Mouse (Mus musculus) midbrain, embryonic 11.5 days (tissue): Measurements from ENCODE around the gene Gm28230. TPM values are rescaled to one million over a fixed set of nuclear protein-coding genes. Genes with fewer than 3 reads are reported as not detected.

Experiments
- ATAC-seq: fragments of 200-750 bp; cut with Nextera tagmentation; 2 replicates; pipeline ENCODE4 v1.8.0; 2017; ENCODE audit warnings: moderate TSS enrichment, moderate library complexity; ENCODE audit not compliant: low FRiP score
- DNase-seq: peaks from one replicate; pipeline ENCODE4 v3.0.0; 2015; ENCODE audit warnings: low spot score; ENCODE audit errors: missing footprints
- H3K27ac ChIP-seq: fragments of 300-500 bp; sonication (generic); 2 replicates; pipeline ENCODE4 v1.5.1; 2014; ENCODE audit warnings: low read depth, low read length
- H3K27me3 ChIP-seq: fragments of 300-500 bp; sonication (generic); 2 replicates; pipeline ENCODE4 v1.6.1; 2014; ENCODE audit warnings: mild to moderate bottlenecking, low read length, moderate library complexity, mixed read lengths; ENCODE audit not compliant: control insufficient read depth, insufficient read depth
- H3K36me3 ChIP-seq: fragments of 300-500 bp; sonication (generic); 2 replicates; pipeline ENCODE4 v1.6.1; 2014; ENCODE audit warnings: mild to moderate bottlenecking, low read length, moderate library complexity, mixed read lengths; ENCODE audit not compliant: control insufficient read depth, insufficient read depth
- H3K4me1 ChIP-seq: fragments of 300-500 bp; sonication (generic); 2 replicates; pipeline ENCODE4 v1.6.1; 2014; ENCODE audit warnings: low read length; ENCODE audit not compliant: control insufficient read depth, insufficient read depth
- H3K4me2 ChIP-seq: fragments of 300-500 bp; sonication (generic); 2 replicates; pipeline ENCODE4 v1.6.1; 2014; ENCODE audit warnings: mild to moderate bottlenecking, moderate library complexity
- H3K4me3 ChIP-seq: fragments of 300-500 bp; sonication (generic); 2 replicates; pipeline ENCODE4 v1.5.1; 2014; ENCODE audit warnings: low read depth, low read length
- H3K9ac ChIP-seq: fragments of 300-500 bp; sonication (generic); 2 replicates; pipeline ENCODE4 v1.6.1; 2014; ENCODE audit warnings: low read length
- H3K9me3 ChIP-seq: fragments of 300-500 bp; sonication (generic); 2 replicates; pipeline ENCODE4 v1.6.1; 2016; ENCODE audit warnings: low read length; ENCODE audit not compliant: control insufficient read depth
- WGBS: fragments of 180-500 bp; shearing (Covaris S2); extraction: QIAGEN DNeasy Blood & Tissue Kit; methylation state at CpG from one replicate; pipeline ENCODE4 v1.1.7; 2014; 5-methylcytosine and 5-hydroxymethylcytosine counted together
- polyA plus RNA-seq: library from polyadenylated mRNA; unstranded; fragments of >200 nt; fragmentation: Nextera tagmentation; extraction: Ambion mirVana; gene quantifications from 2 replicates; pipeline ENCODE4 v1.2.1, GENCODE M21; 2014

Gene Gm28230
- polyA plus RNA-seq, 1 experiment from 2014 or later, result not detected

DNA sequence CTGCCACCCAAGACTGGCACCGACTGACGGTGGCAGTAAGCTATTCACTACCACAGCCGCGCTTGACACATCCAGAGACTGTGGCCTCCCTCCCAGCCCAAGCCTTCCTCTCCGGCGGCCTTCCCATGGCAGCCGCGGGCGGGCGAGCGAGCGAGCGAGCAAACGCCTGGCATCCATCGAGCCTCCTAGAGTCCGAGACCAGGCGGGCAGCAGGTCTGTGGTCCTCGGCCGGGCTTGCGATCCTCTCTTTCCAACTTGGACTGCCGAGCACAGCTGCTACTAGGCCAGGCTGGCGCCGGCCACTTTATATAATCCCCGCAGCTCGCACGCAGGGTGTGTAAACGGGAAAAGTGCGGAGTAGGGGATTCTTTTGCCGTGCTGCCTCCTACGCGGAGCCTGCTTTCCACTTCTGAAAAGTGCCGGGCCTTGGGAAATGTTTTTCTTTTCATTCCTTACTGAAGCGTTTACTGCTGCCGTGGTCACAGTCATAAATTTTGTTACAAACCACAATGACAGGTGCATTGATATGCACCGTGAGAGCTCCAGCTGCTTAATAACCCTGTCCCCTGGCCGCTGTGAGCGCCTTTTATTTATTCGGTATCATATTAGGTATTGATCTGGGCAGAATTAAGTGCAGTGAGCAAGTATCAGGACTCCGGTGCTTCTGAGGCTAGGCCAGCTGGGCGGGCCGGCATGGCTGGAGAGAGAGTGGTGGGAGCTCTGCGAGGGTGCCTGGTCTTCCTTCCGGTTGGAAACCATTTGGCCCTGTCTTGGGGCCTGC lies 14.0 kb downstream of the Gm28230 start:
- Histone ChIP-seq H3K4me3 (no peak overlapping the region), H3K9me3 (no peaks in the 10 kb centered on the region), H3K4me1 (peaks cover 2% of the 10 kb centered on the region; the same call in 1 of the 2 replicates), H3K27ac (no peak overlapping the region), H3K4me2 (no peak overlapping the region), H3K9ac (no peak overlapping the region), H3K27me3 (peaks cover 99% of the 10 kb centered on the region), H3K36me3 (no peaks in the 10 kb centered on the region)
- under 1% methylated on average over 43 of the region's 43 CpGs for WGBS
- ATAC-seq, result no peak
- DNase-seq, result peak; percentile 98

DNA sequence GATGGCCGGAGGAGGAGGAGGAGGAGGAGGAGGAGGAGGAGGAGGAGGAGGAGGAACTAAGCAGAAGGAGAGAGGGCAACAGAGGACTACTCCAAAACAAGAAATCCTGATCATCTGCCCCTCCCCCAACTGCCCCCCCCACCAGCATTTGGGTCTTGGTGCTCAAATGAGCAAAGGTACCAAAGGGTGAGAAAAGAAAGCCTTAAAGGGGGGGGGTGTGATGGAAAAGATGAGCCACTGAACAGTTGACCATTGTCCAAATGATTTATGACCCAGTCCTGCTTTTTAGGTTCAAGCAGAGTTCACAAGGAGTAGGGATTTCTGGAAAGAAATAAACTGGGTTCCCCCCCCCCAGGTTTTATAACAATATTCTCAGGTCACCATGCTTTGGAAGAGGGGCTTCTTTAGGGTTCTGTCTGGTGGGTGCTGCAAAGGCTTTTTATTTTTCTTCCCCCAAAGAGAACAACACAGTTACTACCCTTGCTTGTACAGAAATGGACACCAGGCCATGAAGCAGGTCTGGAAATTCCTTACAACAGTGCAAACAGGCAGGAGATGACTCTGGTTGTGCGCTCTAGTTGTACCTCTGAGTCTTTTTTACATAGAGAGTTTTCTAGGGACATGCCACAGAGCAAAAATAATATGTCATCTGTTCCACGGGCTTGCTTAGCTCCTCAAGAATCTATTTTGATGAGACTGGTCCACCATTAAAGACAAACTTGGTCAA lies 14.9 kb downstream of the Gm28230 start:
- DNase-seq, result peak; percentile 91
- H3K27ac ChIP-seq, result no peak overlapping the region
- no peak overlapping the region for H3K4me2 ChIP-seq
- no peak for ATAC-seq
- H3K4me1 ChIP-seq, result no peaks in the 10 kb centered on the region; the same call in 1 of the 2 replicates
- H3K4me3 ChIP-seq, result no peak overlapping the region
- peaks cover 99% of the 10 kb centered on the region for H3K27me3 ChIP-seq
- H3K9me3 ChIP-seq, result no peaks in the 10 kb centered on the region
- no peak overlapping the region for H3K9ac ChIP-seq
- H3K36me3 ChIP-seq, result no peaks in the 10 kb centered on the region
- 28% methylated on average over 2 of the region's 3 CpGs for WGBS

DNA sequence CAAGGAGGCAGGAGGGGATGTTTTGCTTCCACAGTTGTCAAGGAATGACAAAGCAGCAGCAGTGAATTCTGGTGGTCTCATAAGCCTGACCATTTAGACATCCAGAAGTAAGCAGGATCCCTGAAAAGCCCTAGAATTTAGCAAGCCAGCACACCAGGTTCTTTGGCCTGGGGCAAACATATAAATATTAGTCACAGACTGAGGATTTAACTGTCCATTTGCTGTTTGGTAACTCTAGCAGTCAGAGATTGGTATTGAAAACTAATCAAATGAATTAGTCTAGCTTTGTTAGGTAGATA lies 15.4 kb downstream of the Gm28230 start:
- Histone ChIP-seq H3K9me3 (no peaks in the 10 kb centered on the region), H3K9ac (no peak overlapping the region), H3K4me1 (no peaks in the 10 kb centered on the region; the same call in 1 of the 2 replicates), H3K27me3 (peaks cover 99% of the 10 kb centered on the region), H3K4me3 (no peak overlapping the region), H3K27ac (no peak overlapping the region), H3K36me3 (no peaks in the 10 kb centered on the region), H3K4me2 (no peak overlapping the region)
- DNase-seq (peak; percentile 90), ATAC-seq (no peak)

- H3K9me3 ChIP-seq, result no peaks in the 10 kb centered on the region
- WGBS, result 1% methylated on average over 6 of the region's 6 CpGs
- H3K4me2 ChIP-seq, result no peak overlapping the region
- ATAC-seq (no peak), DNase-seq (peak; percentile 92)
- H3K27ac ChIP-seq, result no peak overlapping the region
- H3K27me3 ChIP-seq, result peaks cover 97% of the 10 kb centered on the region
- H3K4me3 ChIP-seq, result no peak overlapping the region
- no peak overlapping the region for H3K9ac ChIP-seq
- no peaks in the 10 kb centered on the region for H3K36me3 ChIP-seq
- peaks cover 6% of the 10 kb centered on the region for H3K4me1 ChIP-seq
These were observed 19.2 kb downstream of the Gm28230 start for GRCm38 (mm10) chr2:74745540-74746297.

DNA sequence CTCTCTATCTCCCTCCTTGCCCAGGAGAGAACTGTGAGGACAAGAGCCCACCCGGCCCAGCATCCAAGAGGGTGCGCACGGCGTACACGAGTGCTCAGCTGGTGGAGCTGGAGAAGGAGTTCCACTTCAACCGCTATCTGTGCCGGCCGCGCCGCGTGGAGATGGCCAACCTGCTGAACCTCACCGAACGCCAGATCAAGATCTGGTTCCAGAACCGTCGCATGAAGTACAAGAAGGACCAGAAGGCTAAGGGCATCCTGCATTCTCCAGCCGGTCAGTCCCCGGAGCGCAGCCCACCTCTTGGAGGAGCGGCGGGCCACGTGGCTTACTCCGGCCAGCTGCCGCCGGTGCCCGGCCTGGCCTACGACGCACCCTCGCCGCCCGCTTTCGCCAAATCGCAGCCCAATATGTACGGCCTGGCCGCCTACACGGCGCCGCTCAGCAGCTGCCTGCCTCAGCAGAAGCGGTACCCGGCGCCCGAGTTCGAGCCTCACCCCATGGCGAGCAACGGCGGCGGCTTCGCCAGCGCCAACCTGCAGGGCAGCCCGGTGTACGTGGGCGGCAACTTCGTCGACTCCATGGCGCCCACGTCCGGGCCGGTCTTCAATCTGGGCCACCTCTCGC lies 19.9 kb downstream of the Gm28230 start:
- Histone ChIP-seq H3K27ac (no peak overlapping the region), H3K9ac (no peak overlapping the region), H3K27me3 (peaks cover 97% of the 10 kb centered on the region), H3K4me1 (peaks cover 6% of the 10 kb centered on the region), H3K36me3 (no peaks in the 10 kb centered on the region), H3K4me2 (no peak overlapping the region), H3K9me3 (no peaks in the 10 kb centered on the region), H3K4me3 (no peak overlapping the region)
- WGBS, result under 1% methylated on average over 58 of the region's 58 CpGs
- ATAC-seq (0 out of 2 replicates have a peak, but pooled peaks have one; percentile 20), DNase-seq (peak; percentile 95)

DNA sequence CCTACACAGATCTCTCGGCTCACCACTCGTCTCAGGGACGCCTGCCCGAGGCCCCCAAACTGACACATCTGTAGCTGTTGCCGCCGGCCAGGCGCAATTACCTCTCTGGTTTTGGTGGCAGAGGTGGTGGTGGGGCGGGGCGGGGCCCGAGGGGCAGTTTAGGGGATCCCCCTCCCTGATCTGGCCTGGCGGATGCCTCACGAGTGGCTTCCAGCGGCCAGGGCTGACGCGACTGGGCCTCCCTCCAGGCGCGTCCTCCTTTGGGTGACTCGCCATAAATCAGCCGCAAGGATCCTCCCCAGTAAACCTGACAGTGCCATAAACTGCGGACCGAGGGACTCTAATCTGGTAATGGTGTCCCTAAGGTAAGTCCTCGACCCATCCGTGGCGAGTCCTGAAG lies 20.5 kb downstream of the Gm28230 start:
- Histone ChIP-seq H3K27ac (no peak overlapping the region), H3K4me1 (peaks cover 6% of the 10 kb centered on the region)
- no peak for ATAC-seq

DNA sequence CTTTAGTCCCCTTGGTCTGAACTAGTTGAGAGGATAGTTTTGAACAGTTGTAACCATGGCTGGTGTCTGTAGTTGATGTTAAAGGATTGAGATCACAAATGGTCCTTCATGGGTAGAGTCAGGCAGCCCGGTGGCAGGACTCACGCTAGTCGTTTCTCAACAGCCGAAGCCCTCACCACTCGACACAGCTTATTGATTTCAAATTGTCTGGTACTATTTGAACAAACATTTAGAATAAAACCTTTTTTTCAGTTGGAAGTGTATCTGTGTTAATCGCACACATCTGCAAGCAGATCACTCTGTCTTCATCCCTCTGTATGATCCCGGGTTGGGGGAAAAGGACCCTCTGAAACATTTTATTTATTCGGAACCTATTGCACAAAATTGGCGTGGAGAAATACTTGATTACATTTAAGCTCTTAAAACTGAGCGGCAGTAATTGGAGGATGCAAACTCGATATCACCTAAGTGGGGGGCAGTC lies 21.2 kb downstream of the Gm28230 start:
- H3K4me3 ChIP-seq, result no peak overlapping the region
- no peak overlapping the region for H3K9ac ChIP-seq
- no peaks in the 10 kb centered on the region for H3K36me3 ChIP-seq
- no peak overlapping the region for H3K27ac ChIP-seq
- H3K27me3 ChIP-seq, result peaks cover 97% of the 10 kb centered on the region
- no peak for ATAC-seq
- H3K4me1 ChIP-seq, result peaks cover 9% of the 10 kb centered on the region
- H3K4me2 ChIP-seq, result no peak overlapping the region
- peak; percentile 94 for DNase-seq
- no peaks in the 10 kb centered on the region for H3K9me3 ChIP-seq
- 3% methylated on average over 11 of the region's 11 CpGs for WGBS

More for the DNA sequence above, 20.5 kb downstream of the Gm28230 start:
- DNase-seq, result peak; percentile 93
- under 1% methylated on average over 24 of the region's 24 CpGs for WGBS
- peaks cover 97% of the 10 kb centered on the region for H3K27me3 ChIP-seq
- no peak overlapping the region for H3K9ac ChIP-seq
- no peak overlapping the region for H3K4me3 ChIP-seq
- H3K9me3 ChIP-seq, result no peaks in the 10 kb centered on the region
- H3K4me2 ChIP-seq, result no peak overlapping the region
- no peaks in the 10 kb centered on the region for H3K36me3 ChIP-seq

DNA sequence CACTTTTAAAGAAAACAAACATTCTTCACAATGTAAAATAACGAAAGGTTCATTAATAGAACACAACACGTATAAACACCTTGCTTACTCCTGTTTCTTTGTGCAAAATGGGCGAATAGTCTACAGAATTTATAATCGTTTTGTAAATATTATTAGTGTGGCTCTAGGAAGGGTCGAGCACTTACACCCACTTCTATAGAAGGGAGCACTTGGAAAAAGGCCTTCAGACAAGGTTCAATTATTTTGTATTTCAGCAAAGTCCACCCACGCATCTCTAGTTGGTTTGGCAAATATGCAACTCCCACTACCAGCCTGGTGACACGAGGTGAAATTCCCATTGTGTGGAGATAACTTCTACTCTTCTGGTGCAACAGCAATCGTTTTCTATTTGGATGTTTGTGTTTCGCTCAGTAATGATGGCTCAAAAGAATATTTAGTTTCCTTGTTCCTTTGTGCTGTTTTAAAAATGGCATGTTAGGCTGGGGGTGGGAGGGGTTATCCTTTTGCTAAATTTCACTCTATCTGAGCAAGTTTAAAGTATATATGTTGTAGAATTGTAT lies 22.0 kb downstream of the Gm28230 start:
- Histone ChIP-seq H3K4me2 (no peak overlapping the region), H3K4me3 (no peak overlapping the region), H3K36me3 (no peaks in the 10 kb centered on the region), H3K27me3 (peaks cover 98% of the 10 kb centered on the region), H3K9me3 (no peaks in the 10 kb centered on the region), H3K9ac (no peak overlapping the region), H3K4me1 (peaks cover 9% of the 10 kb centered on the region), H3K27ac (no peak overlapping the region)
- WGBS, result 3% methylated on average over 9 of the region's 9 CpGs
- ATAC-seq, result no peak
- peak; percentile 95 for DNase-seq
